Mouse (Mus musculus): Measurements from ENCODE around the gene Mxra8.

Gene Mxra8

DNA sequence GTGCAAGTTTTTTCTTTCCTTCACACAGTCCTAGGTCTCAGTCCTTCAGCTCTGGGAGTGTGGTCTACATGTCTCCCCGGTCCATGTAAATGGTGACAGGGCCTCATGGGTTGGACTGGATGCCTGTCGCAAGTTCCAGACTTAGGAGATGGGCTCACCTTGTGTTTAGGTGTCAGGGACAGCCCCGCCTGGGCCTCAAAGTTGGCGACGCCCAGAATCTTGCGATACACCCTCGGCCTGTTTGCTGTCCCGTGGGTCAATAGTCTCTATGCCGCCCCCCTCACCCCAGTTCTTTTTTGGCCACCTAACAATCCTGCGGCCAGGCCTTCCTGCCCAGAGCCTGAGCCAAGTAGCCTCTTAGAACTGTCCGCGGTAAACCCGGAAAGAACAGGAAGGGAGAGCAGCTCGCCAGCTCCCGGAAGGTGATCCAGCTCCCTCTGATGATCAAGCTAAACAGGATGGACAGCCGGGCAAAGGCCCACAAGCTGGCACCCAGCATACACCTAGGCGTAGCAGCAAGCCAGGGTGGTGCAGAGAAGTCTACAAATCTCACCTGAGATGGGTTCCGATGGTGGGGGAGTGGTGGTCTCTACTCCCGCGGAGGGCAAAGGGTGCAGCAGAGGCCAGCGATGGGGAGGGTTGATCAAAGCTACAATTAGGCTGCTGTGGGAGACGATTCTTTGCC is 29.3 kb downstream of the Mxra8 start:
- peak; percentile 39 for DNase-seq

DNA sequence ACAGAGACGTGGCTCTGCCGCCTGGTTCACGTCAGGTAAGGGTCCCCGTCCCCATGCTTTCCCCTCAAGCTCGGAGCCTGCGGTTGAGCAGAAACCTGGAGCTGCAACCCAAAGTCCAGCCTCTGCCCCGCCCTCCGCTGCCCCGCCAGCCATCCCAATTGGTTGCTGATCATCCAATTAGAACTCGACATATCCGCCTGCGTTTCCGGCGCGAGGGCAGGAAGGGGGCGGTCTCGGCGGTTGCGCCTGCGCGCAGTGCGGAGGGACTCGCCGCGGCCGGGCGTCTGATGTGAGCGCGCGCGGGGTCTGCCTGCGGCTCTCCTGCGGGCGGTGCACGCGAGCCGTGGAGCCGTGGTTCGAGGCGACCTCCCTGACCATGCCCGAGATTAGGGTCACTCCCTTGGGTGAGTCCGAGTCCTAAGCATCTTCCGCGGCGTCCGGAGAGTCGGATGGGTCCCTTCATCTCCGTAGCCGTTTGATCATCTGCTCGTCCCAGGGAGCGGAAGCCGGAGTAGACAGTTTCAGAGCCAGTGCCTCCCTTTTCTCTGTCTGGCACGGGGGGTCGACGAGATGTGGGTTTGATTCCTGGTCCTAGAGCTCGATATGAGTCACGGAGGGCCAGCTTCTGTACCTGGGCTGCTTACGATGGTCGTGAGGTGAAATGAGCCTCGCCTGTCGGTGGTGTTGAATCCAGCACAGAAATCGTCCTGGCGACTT is 30.0 kb downstream of the Mxra8 start, which contains the start of the genes Cptp and Ints11:
Cptp (minus strand) TSS at position 124 of the 717 bp plus-strand sequence.
Ints11 (plus strand) TSS at position 230 of the 717 bp plus-strand sequence.
- DNase-seq: peak; percentile 99

DNA sequence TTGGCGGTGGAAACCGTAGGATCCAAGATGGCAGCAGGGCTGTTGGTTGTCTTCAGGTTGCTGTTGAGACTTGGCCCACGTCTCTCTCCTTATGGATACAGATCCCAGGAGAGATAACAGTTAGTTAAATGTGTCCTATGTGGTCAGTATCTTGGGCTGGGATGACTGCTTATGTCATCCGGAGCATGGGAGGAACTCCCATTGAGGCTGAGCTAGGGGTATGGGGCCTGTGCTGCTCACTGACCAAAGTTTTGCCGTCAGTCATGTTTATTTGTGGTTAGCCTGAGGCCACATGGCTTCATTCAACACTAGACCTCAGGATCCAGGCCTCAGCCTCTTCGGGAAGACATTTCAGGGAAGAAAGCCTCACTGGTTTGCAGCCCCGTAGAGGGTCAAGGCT is 31.9 kb downstream of the Mxra8 start:
- DNase-seq: no peak

DNA sequence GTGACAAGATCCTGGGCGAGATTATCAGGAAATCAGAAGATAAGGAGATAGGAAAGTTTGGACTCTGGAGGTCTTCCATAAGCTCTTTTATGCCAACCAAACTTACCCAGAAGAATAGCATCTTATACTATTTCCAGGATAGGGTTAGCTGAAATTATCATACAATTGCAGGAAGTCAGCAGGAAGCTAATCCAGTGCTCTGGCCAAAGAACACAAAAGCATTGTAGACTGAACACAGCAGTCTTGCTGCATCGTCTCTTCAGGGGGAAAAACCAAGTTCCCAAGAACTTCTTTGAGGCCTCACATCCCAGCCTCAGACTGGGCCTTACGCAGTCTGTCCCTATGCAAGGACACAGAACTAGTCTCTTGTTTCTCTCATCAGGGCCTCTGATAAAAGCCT is 44.1 kb downstream of the Mxra8 start:
- DNase-seq: no peak

DNA sequence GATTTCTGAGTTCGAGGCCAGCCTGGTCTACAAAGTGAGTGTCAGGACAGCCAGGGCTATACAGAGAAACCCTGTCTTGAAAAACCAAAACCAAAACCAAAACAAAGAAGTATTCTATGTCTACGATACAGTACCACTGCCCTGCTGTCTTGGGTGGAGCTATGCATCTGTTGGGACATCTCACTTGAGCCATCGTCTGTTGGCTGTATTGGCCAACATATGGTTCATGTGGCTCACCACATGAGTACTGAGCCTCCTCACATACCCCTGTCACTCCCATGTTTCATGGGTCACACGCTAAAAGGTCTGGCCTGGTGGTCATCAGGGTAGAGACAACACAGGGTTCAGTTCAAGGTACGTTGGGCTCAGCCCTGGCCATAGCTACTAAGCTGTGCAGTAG is 46.9 kb downstream of the Mxra8 start:
- no peak for DNase-seq

DNA sequence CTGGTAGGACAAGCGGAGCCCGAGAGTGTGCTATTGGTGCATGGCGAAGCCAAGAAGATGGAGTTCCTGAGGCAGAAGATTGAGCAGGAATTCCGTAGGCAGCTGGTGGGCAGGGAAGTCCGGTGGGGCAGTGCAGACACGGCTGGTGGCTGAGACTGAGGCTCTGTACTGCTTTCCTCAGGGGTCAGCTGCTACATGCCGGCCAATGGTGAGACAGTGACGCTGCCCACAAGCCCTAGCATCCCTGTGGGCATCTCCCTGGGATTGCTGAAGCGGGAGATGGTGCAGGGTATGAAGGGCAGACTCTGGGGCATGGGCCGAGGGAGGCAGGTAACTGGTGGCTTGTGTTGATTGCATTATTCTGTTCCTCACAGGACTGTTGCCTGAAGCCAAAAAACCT is 48.2 kb downstream of the Mxra8 start:
- DNase-seq: no peak

DNA sequence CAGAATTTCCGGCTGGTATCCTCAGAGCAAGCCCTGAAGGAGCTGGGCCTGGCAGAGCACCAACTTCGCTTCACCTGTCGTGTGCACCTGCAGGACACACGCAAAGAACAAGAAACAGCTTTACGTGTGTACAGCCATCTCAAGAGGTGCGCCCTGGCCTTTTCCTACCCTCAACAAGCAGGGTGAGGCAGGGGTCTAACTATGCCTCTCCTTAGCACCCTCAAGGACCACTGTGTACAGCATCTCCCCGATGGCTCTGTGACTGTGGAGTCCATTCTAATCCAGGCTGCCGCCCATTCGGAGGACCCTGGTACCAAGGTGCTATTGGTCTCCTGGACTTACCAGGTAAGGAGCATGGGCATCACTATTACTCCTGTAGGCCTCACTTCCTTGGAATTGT is 48.7 kb downstream of the Mxra8 start:
- DNase-seq: no peak

DNA sequence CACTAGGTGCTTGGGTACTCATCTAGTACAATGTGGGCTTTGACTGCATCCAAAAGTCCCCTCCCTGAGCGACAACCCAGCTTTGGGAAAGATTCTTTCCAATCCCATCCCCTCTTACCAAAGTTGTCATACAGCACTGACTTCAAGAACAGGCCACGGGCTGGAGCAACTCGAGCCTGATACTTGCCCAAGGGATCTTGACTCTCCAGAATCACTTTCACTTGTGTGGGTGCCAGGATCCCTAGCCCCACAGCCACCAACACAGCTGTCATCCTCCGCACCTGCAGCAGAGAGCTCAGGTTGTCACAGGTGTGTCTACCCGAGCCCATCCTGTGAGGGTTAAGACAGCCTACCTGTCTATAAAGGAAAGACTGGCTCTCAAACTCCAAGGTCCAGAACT is 49.8 kb downstream of the Mxra8 start:
- no peak for DNase-seq

DNA sequence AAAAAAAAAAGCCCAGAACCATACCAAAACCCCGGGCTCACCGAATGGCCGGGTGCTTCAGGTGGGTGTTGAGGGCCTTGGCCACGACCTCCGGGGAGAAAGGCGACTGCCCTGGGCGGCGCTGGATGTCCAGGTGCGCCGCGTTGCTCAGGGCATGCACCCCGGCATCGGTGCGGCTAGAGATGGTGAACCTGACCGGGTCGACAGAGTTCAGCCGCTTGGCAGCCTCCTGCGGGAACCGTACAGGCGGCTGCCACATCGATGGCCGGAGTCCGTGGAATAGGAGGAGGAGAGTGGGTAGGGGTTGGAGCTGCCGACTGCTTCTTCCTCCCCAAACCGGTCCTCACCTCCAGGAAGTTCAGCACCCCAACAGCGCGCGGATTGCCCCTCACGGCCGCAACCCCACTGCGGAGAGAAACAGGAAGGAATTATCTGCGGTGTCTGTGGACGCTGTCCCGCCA is 51.6 kb downstream of the Mxra8 start:
- DNase-seq: no peak

DNA sequence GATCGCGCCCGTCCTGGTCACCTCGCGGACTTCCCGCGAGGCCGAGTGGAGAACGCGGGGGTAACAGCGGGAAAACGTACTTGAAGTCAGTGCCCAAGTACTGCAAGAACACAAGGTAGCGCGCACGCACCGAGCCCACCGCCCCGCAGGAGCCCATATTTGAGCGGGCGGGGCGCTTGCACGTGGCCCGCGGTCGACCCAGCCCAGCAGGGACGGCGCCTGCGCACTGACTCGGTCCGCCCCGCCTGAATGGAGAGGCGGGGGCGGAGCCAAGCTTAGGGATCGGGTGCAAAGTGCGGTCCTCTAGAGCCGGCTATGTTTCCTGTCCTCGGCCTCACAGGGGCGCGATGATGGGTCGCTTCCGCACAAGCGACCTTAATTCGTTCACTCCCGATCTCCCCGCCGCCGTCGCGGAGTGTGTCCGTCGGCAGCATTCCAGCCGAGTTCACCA is 52.1 kb downstream of the Mxra8 start, which contains the start of the genes Pusl1 and Acap3:
Pusl1 (minus strand) TSS at position 231 of the 451 bp plus-strand sequence.
Acap3 (plus strand) TSS at position 272 of the 451 bp plus-strand sequence.
- DNase-seq: peak; percentile 97

DNA sequence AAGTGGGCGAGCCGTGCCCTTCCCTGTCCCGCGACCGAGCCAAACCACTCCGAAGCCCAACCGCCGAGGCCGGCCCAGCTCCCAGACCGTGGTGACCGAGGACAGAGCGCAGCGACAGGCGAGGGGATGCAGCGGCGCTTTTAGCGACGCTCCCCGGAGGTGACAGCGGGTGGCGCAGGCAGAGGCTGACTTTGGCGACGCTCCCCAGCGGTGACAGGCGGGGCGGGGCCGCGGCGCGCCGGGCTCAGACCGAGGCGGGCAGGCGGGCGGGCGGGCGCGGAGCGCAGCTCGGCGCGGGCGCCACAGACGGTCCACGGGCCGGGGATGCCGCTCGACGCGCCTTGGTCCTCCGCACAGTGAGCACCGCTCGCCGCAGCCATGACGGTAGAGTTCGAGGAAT is 52.5 kb downstream of the Mxra8 start:
- DNase-seq: peak; percentile 92

DNA sequence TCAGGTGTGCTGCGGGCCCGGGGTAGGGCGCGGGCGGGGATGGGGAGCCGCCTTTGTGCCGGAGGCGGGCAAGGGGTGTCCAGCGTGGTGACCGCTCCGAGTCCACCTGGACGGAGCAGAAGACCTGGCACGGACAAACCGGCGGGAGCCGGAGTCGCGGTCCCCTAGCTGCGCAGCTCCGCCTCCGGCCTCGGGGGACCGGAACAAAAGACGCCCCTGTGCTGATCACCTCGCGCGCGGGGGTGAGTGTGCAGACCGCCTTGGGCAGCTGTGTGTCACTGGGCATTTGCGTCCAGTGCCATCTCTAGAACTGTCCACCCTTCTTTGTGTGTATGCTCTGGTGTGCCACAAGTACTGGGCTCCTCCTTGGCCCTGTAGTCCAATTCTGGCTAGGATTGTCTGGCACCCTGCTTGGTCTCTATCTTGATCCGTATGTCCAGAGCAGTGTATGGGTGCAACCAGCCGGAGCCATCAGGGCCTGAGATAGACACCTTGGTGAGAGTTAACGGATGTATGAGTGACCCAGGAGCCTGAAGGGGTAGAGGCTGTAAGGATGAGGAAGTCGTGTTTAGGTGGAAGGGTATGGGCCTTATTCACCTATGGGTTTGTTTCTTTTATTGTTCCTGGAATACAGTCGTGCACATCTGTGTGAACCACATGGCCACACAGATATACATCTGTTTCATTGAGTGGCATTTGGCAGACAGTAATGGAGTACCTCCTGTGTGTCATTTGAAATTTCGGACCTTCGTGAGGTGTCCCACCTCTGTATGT is 53.1 kb downstream of the Mxra8 start:
- DNase-seq: peak; percentile 53

DNA sequence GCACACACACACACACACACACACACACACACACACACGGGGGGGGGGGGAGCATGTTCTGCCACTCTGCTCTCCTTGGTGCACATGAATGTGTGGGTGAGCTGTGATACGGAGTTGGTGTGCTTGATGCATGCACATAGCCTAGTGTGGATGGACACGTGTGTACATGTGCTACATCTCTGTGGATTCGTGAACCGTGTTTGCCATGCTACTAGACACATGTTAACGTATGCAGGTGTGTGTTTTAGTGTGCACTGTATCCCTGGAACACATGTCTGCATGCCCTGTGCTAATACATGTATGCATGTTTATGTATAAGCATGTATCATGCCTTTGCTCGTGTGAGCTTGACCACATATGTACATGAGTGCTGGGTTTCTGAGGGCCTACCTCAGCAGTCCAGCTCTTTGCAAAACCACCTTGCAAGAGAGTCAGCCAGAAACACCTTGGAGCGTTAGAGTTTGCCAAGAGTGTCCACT is 53.8 kb downstream of the Mxra8 start:
- DNase-seq: peak; percentile 0
